Mouse (Mus musculus): Measurements from ENCODE around the gene Fam168a. TPM values are rescaled to one million over a fixed set of nuclear protein-coding genes. Genes with fewer than 3 reads are reported as not detected.

Fam168a gene
- polyA plus RNA-seq, 1 experiment from 2014 or later = 47.4 TPM

DNA sequence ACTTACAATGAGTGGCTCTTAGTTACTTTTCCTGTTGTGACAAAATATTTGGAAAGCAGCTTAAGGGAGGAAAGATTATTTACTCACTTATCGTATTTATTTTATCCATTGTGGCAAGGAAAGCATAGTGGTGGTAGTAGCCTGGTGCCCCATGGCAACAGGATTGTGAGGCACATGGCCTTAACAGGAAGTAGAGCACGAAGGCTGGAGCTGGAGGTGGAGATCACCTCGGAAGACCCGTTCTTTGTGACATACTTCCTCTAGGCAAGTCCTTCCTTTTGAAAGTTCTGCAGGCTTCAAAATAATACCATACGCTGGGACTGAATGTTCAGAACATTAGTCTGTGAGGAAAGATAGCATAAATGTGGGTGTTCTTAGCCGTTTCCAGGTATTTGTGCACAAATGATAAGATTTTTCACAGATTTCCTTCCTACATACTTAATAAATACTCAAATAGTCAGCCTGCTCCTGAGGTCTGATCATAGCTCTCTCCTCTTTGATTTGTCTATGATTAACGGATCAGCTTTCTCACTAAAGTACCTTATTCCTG, 63.2 kb downstream of the Fam168a start:
- H3K4me1 ChIP-seq (replicated peaks) = no peaks in the 10 kb centered on the region
- no peak for DNase-seq (ENCODE audit: low spot score)
- WGBS = 93% methylated on average over 7 of the region's 7 CpGs
- no peak overlapping the region for H3K4me3 ChIP-seq
- H3K27me3 ChIP-seq (ENCODE audit: insufficient read depth, poor library complexity, severe bottlenecking) = no peaks in the 10 kb centered on the region
- H3K36me3 ChIP-seq = peaks cover 11% of the 10 kb centered on the region
- no peak overlapping the region for H3K27ac ChIP-seq
- H3K9me3 ChIP-seq = no peaks in the 10 kb centered on the region

DNA sequence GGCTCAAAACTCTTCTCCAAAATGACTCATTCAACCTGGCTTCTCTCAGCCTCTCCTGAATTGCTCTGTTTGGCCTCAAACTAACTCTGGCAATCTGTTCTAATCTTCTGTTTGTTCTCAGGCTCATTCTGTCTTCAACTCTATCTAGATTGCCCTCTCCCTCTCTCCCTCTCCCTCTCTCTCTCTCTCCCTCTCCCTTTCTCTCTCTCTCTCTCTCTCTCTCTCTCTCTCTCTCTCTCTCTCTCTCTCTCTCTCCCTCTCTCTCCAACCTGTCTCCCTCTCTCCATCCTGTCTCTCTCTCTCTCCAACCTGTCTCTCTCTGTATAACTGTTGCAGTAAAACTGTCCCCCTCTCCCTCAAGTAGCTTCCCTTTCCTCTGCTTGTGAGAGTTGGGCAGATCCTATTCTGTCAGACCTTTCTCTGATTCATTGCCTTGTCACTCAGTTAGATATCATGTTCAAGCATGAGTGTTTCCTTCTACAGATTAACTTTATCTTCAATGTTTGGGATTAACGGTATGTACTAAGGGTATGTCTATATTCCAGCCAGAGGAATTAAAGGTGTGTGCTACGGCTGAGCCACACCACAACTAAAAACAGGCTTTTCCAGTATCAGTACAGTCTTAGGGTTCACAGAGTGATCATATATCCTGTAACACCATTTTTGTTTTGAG, 64.4 kb downstream of the Fam168a start:
- no peak for DNase-seq (ENCODE audit: low spot score)
- Histone ChIP-seq H3K4me1 (replicated peaks) (no peaks in the 10 kb centered on the region), H3K4me3 (no peak overlapping the region), H3K9me3 (no peaks in the 10 kb centered on the region), H3K27me3 (ENCODE audit: insufficient read depth, poor library complexity, severe bottlenecking) (no peaks in the 10 kb centered on the region), H3K27ac (no peak overlapping the region), H3K36me3 (peaks cover 11% of the 10 kb centered on the region)
- WGBS = 95% methylated on average over 2 of the region's 2 CpGs

GRCm38 (mm10) chr7:100774189-100774588, 67.8 kb downstream of the Fam168a start:
- DNase-seq (ENCODE audit: low spot score) = no peak
- 92% methylated on average over 1 of the region's 1 CpGs for WGBS
- no peaks in the 10 kb centered on the region for H3K9me3 ChIP-seq
- no peak overlapping the region for H3K27ac ChIP-seq
- H3K4me1 ChIP-seq (replicated peaks) = no peaks in the 10 kb centered on the region
- H3K27me3 ChIP-seq (ENCODE audit: insufficient read depth, poor library complexity, severe bottlenecking) = no peaks in the 10 kb centered on the region
- H3K4me3 ChIP-seq = no peak overlapping the region
- peaks cover 11% of the 10 kb centered on the region for H3K36me3 ChIP-seq

DNA sequence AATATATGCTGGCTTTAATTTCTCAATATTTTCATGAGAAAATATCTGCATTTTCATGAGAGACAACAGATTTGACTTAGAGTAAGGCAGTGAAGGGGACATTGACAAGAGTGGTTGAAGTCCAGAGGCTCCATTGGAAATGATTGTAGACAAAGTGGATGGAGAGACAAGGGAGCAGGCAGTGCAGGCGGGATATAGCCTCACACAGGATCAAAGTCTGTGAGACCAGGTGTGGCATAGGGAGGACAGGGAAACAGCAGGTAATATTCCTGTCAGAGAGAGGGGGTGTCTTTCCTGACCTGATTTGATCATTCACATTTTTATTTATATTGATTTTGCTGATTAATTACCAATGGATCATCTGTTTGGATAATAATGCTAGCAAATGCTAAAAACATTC, 69.4 kb downstream of the Fam168a start:
- Histone ChIP-seq H3K4me1 (replicated peaks) (no peaks in the 10 kb centered on the region), H3K27me3 (ENCODE audit: insufficient read depth, poor library complexity, severe bottlenecking) (no peaks in the 10 kb centered on the region), H3K9me3 (no peaks in the 10 kb centered on the region), H3K27ac (no peak overlapping the region), H3K4me3 (no peak overlapping the region), H3K36me3 (peaks cover 11% of the 10 kb centered on the region)
- DNase-seq (ENCODE audit: low spot score) = no peak
- 89% methylated on average over 1 of the region's 1 CpGs for WGBS

GRCm38 (mm10) chr7:100780192-100780591, 73.8 kb downstream of the Fam168a start:
- DNase-seq (ENCODE audit: low spot score) = no peak
- Histone ChIP-seq H3K9me3 (no peaks in the 10 kb centered on the region), H3K4me3 (no peak overlapping the region), H3K27me3 (ENCODE audit: insufficient read depth, poor library complexity, severe bottlenecking) (no peaks in the 10 kb centered on the region), H3K27ac (no peak overlapping the region), H3K36me3 (no peaks in the 10 kb centered on the region), H3K4me1 (replicated peaks) (no peaks in the 10 kb centered on the region)
- WGBS = 89% methylated on average over 7 of the region's 7 CpGs

DNA sequence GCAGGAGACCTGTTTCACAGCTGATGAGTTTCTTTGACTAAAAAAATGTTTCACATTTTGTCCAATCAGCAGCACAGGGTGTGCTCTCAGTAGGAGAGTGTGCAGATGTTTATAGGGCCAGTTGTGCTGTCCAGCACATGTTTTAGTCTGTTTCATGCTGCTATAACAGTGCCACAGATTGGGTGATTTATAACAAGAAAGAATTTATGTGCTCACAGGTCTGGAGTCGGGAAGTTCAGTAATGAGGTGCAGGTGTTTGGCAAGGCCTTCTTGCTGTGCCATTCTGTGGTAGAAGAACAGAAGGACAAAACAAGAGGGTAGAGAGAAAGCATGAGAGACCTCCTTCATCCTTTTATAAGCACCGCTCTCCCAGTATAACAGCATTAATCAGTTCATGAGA, 78.2 kb downstream of the Fam168a start:
- DNase-seq (ENCODE audit: low spot score) = no peak
- Histone ChIP-seq H3K27me3 (ENCODE audit: insufficient read depth, poor library complexity, severe bottlenecking) (no peaks in the 10 kb centered on the region), H3K27ac (no peak overlapping the region), H3K4me1 (replicated peaks) (peaks cover 7% of the 10 kb centered on the region), H3K36me3 (no peaks in the 10 kb centered on the region), H3K4me3 (no peak overlapping the region), H3K9me3 (no peaks in the 10 kb centered on the region)
- 85% methylated on average over 2 of the region's 2 CpGs for WGBS

DNA sequence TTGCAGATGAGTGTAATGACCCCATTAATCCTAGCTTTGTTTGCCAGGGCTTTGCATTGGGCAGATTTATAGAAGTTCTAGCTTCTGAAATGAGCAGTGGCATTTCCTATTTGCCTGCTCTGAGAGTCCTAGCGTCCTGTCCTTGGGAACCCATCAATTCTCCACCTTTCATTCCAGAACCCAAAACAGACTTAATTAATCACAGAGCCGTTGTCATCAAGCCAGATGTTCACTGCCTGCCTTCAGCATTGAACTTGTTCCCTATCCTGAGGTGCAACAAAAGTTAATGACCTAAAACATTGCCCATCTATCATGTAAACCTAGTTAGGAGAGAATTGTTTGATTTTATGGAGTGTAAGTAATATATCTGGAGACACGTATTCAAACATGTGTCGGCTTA, 79.0 kb downstream of the Fam168a start:
- no peak for DNase-seq (ENCODE audit: low spot score)
- no peaks in the 10 kb centered on the region for H3K27me3 ChIP-seq (ENCODE audit: insufficient read depth, poor library complexity, severe bottlenecking)
- H3K4me1 ChIP-seq (replicated peaks) = peaks cover 13% of the 10 kb centered on the region
- 82% methylated on average over 4 of the region's 4 CpGs for WGBS
- no peak overlapping the region for H3K4me3 ChIP-seq
- no peaks in the 10 kb centered on the region for H3K9me3 ChIP-seq
- H3K36me3 ChIP-seq = no peaks in the 10 kb centered on the region
- H3K27ac ChIP-seq = no peak overlapping the region

GRCm38 (mm10) chr7:100786078-100786477, 79.6 kb downstream of the Fam168a start:
- no peak overlapping the region for H3K4me3 ChIP-seq
- peaks cover 13% of the 10 kb centered on the region for H3K4me1 ChIP-seq (replicated peaks)
- no peaks in the 10 kb centered on the region for H3K9me3 ChIP-seq
- WGBS = 76% methylated on average over 1 of the region's 1 CpGs
- H3K36me3 ChIP-seq = no peaks in the 10 kb centered on the region
- DNase-seq (ENCODE audit: low spot score) = no peak
- no peaks in the 10 kb centered on the region for H3K27me3 ChIP-seq (ENCODE audit: insufficient read depth, poor library complexity, severe bottlenecking)
- H3K27ac ChIP-seq = no peak overlapping the region

DNA sequence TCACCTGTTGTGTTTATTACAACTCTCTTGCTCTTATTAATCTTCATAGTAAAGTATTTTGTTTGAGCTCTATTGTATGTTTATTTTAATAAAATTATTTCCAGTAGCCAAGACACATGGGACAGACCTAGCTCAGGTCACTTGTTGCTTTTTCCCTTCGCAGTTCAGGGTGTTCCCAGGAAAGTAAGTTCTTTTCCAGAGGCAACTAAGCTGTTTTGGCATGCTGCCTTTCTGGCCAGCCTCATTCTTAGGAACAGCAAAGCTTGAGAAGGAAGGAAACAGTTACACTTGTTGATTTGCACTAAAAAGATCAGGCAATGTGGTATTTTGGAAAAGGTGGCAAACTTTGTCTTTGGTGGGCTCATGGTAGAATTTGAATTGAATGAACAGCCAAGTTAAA, 81.9 kb downstream of the Fam168a start:
- Histone ChIP-seq H3K27ac (no peak overlapping the region), H3K27me3 (ENCODE audit: insufficient read depth, poor library complexity, severe bottlenecking) (no peaks in the 10 kb centered on the region), H3K4me3 (no peak overlapping the region), H3K36me3 (no peaks in the 10 kb centered on the region), H3K4me1 (replicated peaks) (peaks cover 13% of the 10 kb centered on the region), H3K9me3 (no peaks in the 10 kb centered on the region)
- no peak for DNase-seq (ENCODE audit: low spot score)
- 94% methylated on average over 1 of the region's 1 CpGs for WGBS

DNA sequence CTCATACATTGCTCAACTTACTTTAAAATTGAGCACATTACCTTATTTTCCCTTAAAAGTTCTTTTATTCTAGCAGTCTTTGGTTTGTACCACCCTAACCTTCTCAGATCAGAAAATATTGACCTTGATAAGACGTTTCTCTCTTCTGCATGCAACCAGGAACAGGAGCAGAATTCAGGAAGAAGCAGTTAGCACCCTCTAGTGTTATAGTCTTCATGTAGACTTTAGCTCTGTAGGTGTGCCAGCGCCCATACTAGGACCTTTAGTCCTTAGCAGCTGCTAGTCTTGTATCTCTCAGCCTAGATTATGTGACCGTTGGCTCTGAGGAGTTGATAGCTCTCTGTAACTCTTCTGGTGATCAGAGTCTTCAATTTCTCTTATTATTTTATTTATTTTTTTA, 92.4 kb downstream of the Fam168a start:
- H3K4me3 ChIP-seq = no peak overlapping the region
- H3K36me3 ChIP-seq = peaks cover 3% of the 10 kb centered on the region; the same call in 1 of the 2 replicates
- DNase-seq (ENCODE audit: low spot score) = no peak
- WGBS = 72% methylated on average over 3 of the region's 3 CpGs
- no peaks in the 10 kb centered on the region for H3K4me1 ChIP-seq (replicated peaks)
- no peak overlapping the region for H3K27ac ChIP-seq
- no peaks in the 10 kb centered on the region for H3K27me3 ChIP-seq (ENCODE audit: insufficient read depth, poor library complexity, severe bottlenecking)
- no peaks in the 10 kb centered on the region for H3K9me3 ChIP-seq

DNA sequence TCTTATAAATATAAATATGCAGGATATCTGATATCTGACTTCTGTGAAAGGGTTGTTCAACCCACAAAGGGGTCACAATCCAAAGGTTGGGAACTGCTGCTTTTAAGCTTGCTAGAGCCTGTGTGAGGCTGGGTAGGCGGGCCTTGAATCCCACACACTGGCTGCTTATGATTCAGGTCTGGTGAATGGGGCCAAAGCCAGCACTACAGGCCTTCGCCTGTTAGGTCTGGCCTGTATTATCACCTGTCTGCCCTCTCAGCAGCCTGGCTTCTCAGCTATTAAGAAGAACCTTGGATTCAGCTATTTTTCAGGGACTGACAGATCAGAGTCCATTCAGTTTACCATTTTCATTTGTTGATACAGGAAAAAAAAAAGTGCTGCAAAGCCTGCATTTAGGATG, 99.0 kb downstream of the Fam168a start:
- Histone ChIP-seq H3K4me1 (replicated peaks) (0 out of 2 replicates have a peak, but pooled peaks cover 3% of the 10 kb centered on the region), H3K4me3 (no peak overlapping the region), H3K27me3 (ENCODE audit: insufficient read depth, poor library complexity, severe bottlenecking) (no peaks in the 10 kb centered on the region), H3K27ac (no peak overlapping the region), H3K9me3 (no peaks in the 10 kb centered on the region), H3K36me3 (0 out of 2 replicates have a peak, but pooled peaks cover 4% of the 10 kb centered on the region)
- DNase-seq (ENCODE audit: low spot score) = no peak
- 76% methylated on average over 2 of the region's 2 CpGs for WGBS

DNA sequence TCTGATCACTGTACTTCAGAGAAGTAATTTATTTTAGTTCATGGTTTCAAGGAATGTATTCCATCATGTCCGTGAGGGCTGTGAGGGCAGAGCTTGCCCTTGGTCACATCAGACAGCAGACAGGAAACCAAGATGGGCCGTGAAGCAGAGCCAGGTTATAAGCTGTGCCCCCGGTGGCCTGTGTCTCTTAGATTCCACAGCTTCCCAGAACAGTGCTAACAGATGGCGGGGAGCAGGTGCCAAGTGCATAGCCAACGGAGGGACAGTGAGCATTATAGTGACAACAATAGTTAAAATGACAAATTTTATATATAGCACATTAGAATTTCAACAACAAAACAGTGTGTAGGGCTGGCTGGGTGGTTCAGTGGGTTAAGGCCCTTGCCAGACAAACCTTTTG, 105.5 kb downstream of the Fam168a start:
- DNase-seq (ENCODE audit: low spot score) = no peak
- H3K27me3 ChIP-seq (ENCODE audit: insufficient read depth, poor library complexity, severe bottlenecking) = no peaks in the 10 kb centered on the region
- H3K4me1 ChIP-seq (replicated peaks) = peaks cover 13% of the 10 kb centered on the region
- H3K36me3 ChIP-seq = 0 out of 2 replicates have a peak, but pooled peaks cover 4% of the 10 kb centered on the region
- H3K9me3 ChIP-seq = no peaks in the 10 kb centered on the region
- no peak overlapping the region for H3K4me3 ChIP-seq
- WGBS = 87% methylated on average over 5 of the region's 5 CpGs
- no peak overlapping the region for H3K27ac ChIP-seq

DNA sequence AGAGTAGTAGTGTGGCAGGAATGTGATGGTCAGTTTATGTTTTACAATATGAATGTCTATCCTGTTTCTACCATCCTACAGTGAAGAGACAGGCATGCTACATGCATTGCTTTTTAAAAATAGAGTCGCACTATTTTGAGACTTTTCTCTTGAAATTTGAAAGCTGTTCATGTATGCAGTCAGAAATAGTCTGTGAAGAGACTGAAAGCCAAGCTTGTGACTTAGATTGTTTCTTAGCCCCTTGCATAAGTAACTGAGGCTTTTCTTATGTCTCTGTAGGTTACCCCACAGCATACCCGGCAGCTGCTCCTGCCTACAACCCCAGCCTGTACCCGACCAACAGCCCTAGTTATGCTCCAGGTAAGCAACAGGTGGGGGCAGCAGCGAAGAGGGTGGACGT, 106.2 kb downstream of the Fam168a start:
- 85% methylated on average over 5 of the region's 5 CpGs for WGBS
- Histone ChIP-seq H3K27me3 (ENCODE audit: insufficient read depth, poor library complexity, severe bottlenecking) (no peaks in the 10 kb centered on the region), H3K9me3 (no peaks in the 10 kb centered on the region), H3K36me3 (0 out of 2 replicates have a peak, but pooled peaks cover 4% of the 10 kb centered on the region), H3K4me3 (no peak overlapping the region), H3K27ac (no peak overlapping the region), H3K4me1 (replicated peaks) (peaks cover 20% of the 10 kb centered on the region)
- DNase-seq (ENCODE audit: low spot score) = no peak
